Mouse (Mus musculus) brown adipose tissue, adult 24 weeks (tissue): ENCODE measurements at regions not wholly inside any gene's neighbourhood (a gene's known extent, or its start where the extent isn't known, plus 50 kb on each side); places are given as distances from the start of the nearest gene placed in this dataset.

Source experiments
- H3K27ac ChIP-seq: fragments of 200-500 bp; replicated peaks from 2 replicates; pipeline ENCODE4 v1.5.1; 2012; ENCODE audit warnings: low read depth, mild to moderate bottlenecking, low read length
- H3K4me1 ChIP-seq: fragments of 200-500 bp; 2 replicates; pipeline ENCODE4 v1.6.1; 2012; ENCODE audit warnings: low read length, mixed read lengths; ENCODE audit not compliant: control insufficient read depth, insufficient read depth, insufficient read length
- H3K4me3 ChIP-seq: fragments of 200-500 bp; 2 replicates; pipeline ENCODE4 v1.5.1; 2012; ENCODE audit warnings: low read depth, mild to moderate bottlenecking, low read length, moderate library complexity; ENCODE audit not compliant: insufficient read depth

DNA sequence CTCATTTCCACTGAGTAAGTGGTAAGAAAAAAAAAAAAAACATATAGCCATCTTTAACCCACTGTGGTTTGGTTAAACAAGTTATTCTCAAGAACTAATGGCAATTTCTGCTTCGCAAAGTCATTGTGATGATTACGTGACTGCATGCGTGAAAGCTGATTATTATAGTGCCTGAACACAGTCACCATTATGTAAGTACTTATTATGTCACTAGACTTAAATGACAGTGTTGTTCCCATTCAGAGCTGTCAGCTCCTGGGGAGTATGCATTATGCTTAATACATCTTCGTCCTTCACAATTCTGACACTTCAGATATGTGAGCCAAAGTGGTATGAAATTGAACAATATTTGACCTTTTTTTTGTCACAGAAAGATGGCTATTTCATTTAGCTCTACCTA lies 71.3 kb upstream of the Kcnd3 start:
- H3K4me3 ChIP-seq, result no peak overlapping the region
- H3K27ac ChIP-seq, result no peak overlapping the region
- H3K4me1 ChIP-seq, result no peaks in the 10 kb centered on the region

DNA sequence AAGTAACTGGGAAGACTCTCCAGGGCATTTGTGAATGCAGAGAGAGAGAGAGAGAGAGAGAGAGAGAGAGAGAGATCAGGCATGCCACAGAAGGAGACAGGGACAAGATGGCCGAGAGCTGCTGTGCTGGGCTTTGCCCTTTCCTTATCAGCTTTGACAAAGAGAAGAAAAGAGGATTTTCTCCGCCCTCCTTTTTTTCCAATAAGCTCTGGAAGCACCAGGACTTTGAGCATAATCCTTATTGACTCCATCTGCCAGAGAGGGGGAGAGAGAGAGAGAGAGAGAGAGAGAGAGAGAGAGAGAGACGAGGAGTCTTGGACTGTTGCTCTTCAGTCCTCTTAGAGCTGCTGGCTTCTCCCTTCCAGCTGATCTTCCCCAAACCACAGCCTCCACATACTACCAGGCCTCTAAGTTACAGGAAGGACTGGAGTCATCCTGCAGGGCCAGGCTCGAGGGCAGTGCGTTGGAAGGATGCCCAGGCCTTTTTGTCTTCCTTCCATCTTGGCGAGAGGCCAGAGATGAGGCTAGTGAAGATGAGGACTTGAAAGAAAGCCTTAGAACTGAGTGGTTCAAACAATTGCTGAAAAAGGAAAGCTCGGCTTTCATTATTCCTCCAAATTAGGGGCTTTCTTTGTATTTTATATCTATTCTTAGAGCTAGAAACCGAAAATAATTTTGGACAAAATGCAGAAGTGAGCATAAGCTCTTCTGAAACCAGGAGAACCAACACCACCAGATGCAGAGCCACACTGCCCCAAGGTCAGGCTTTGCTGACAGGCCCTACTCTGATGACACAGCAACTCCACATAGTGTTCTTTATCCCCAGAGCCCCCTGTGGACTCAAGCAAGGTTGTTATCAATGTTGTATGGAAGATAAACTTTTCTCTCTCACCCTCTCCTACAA lies 59.3 kb upstream of the Kcnd3 start:
- no peak overlapping the region for H3K4me3 ChIP-seq
- no peak overlapping the region for H3K27ac ChIP-seq

More for the DNA sequence above, 59.3 kb upstream of the Kcnd3 start:
- no peaks in the 10 kb centered on the region for H3K4me1 ChIP-seq
